20 mouse cellular contexts compared by ENCODE assay signal in genomic region chr19:8617904-8618303, GRCm38 (mm10). TPM values are rescaled to one million over a fixed set of nuclear protein-coding genes. Genes with fewer than 3 reads are reported as not detected.
DNase-seq lines count a peak whose midpoint lies in the region; ATAC-seq lines count a peak whose summit lies in the region.
"Had no signal": no experiment of that assay in that cellular context is flagged by ENCODE, and none has a peak within 500 bp of the region (broad histone marks: within the 10 kb centered on the region; RNA-seq: fewer than 3 reads in every experiment).

Slc22a6 (plus strand) TSS chr19:8618039.

- H3K4me2 ChIP-seq in hindbrain, embryonic 12.5 days (replicated peaks): no peak within 1 kb of the TSS
- no peak within 1 kb of the TSS for H3K4me2 ChIP-seq in hindbrain, embryonic 14.5 days (replicated peaks)
- 0 out of 2 replicates have a peak within 1 kb of the TSS, but pooled peaks have one; percentile 1 for H3K4me2 ChIP-seq in kidney, embryonic 15.5 days
- no peak within 1 kb of the TSS for H3K4me2 ChIP-seq in heart, embryonic 11.5 days
- H3K4me2 ChIP-seq: embryonic facial prominence, embryonic 15.5 days; limb, embryonic 15.5 days; neural tube, embryonic 12.5 days had no signal

- H3K27me3 ChIP-seq in hindbrain, embryonic 12.5 days: no peaks in the 10 kb centered on the region
- no peaks in the 10 kb centered on the region for H3K27me3 ChIP-seq in hindbrain, embryonic 14.5 days (ENCODE audit: control insufficient read depth, insufficient read depth, low read length)
- no peaks in the 10 kb centered on the region for H3K27me3 ChIP-seq in kidney, embryonic 15.5 days
- no peaks in the 10 kb centered on the region for H3K27me3 ChIP-seq in heart, embryonic 11.5 days (ENCODE audit: control insufficient read depth, insufficient read depth, low read length)
- H3K27me3 ChIP-seq: embryonic facial prominence, embryonic 15.5 days; limb, embryonic 15.5 days; neural tube, embryonic 12.5 days had no signal

- WGBS in hindbrain, embryonic 12.5 days: 7% methylated on average over 7 of the region's 7 CpGs
- WGBS in hindbrain, embryonic 14.5 days: 4% methylated on average over 7 of the region's 7 CpGs
- 13% methylated on average over 7 of the region's 7 CpGs for WGBS in kidney, embryonic 15.5 days
- 25% methylated on average over 7 of the region's 7 CpGs for WGBS in heart, embryonic 11.5 days (ENCODE audit: insufficient replicate concordance)

- peak within 1 kb of the TSS; percentile 15; the same call in 1 of the 2 replicates for H3K9ac ChIP-seq in hindbrain, embryonic 12.5 days
- H3K9ac ChIP-seq in hindbrain, embryonic 14.5 days: no peak within 1 kb of the TSS
- no peak within 1 kb of the TSS for H3K9ac ChIP-seq in kidney, embryonic 15.5 days
- no peak within 1 kb of the TSS for H3K9ac ChIP-seq in heart, embryonic 11.5 days (ENCODE audit: low read depth, low read length)
- H3K9ac ChIP-seq: embryonic facial prominence, embryonic 15.5 days; limb, embryonic 15.5 days; neural tube, embryonic 12.5 days had no signal

- DNase-seq in hindbrain, embryonic 14.5 days (ENCODE audit: low spot score): no peak
- DNase-seq in kidney, adult 11 months: peak; percentile 58
- DNase-seq in kidney, postnatal 4 days: peak; percentile 31 to 47
- no peak for DNase-seq in cerebellum, adult 11 months
- DNase-seq: adrenal gland, postnatal 36 days; B cell, adult 2 months; cerebellum, adult 9-11 months; layer of hippocampus, postnatal 36 days; right cerebral cortex, adult 18-20 months; thymus, postnatal 14 days had no signal

- no peaks in the 10 kb centered on the region for H3K9me3 ChIP-seq in hindbrain, embryonic 12.5 days (replicated peaks)
- H3K9me3 ChIP-seq in hindbrain, embryonic 14.5 days (ENCODE audit: control insufficient read depth, low read length): no peaks in the 10 kb centered on the region
- no peaks in the 10 kb centered on the region for H3K9me3 ChIP-seq in kidney, embryonic 15.5 days (replicated peaks)
- H3K9me3 ChIP-seq in heart, embryonic 11.5 days (replicated peaks; ENCODE audit: control insufficient read depth, low read length): no peaks in the 10 kb centered on the region
- H3K9me3 ChIP-seq: embryonic facial prominence, embryonic 15.5 days; limb, embryonic 15.5 days; neural tube, embryonic 12.5 days had no signal

- no peak for ATAC-seq in hindbrain, embryonic 12.5 days (ENCODE audit: low FRiP score)
- no peak for ATAC-seq in hindbrain, embryonic 14.5 days (ENCODE audit: low FRiP score)
- ATAC-seq in kidney, embryonic 15.5 days (replicated peaks; ENCODE audit: low FRiP score): peak; percentile 85
- ATAC-seq in heart, embryonic 11.5 days (replicated peaks; ENCODE audit: insufficient number of reproducible peaks, low FRiP score, low TSS enrichment): no peak
- no peak for ATAC-seq in inflammation-experienced regulatory T-cells, adult 6 months
- ATAC-seq: lung, postnatal 0 days had no signal

- no peaks in the 10 kb centered on the region for H3K36me3 ChIP-seq in hindbrain, embryonic 12.5 days
- no peaks in the 10 kb centered on the region for H3K36me3 ChIP-seq in hindbrain, embryonic 14.5 days (replicated peaks; ENCODE audit: control insufficient read depth, insufficient read depth)
- H3K36me3 ChIP-seq in kidney, embryonic 15.5 days: no peaks in the 10 kb centered on the region
- no peaks in the 10 kb centered on the region for H3K36me3 ChIP-seq in heart, embryonic 11.5 days (ENCODE audit: control insufficient read depth, insufficient read depth, low read length)
- H3K36me3 ChIP-seq: embryonic facial prominence, embryonic 15.5 days; limb, embryonic 15.5 days; neural tube, embryonic 12.5 days had no signal

- H3K4me3 ChIP-seq in hindbrain, embryonic 12.5 days: no peak within 1 kb of the TSS
- H3K4me3 ChIP-seq in hindbrain, embryonic 14.5 days (replicated peaks; ENCODE audit: low read length): no peak within 1 kb of the TSS
- peak within 1 kb of the TSS; percentile 14; the same call in 1 of the 2 replicates for H3K4me3 ChIP-seq in kidney, embryonic 15.5 days (replicated peaks)
- no peak within 1 kb of the TSS for H3K4me3 ChIP-seq in heart, embryonic 11.5 days (ENCODE audit: low read depth, low read length)
- H3K4me3 ChIP-seq: embryonic facial prominence, embryonic 15.5 days; limb, embryonic 15.5 days; neural tube, embryonic 12.5 days had no signal

- H3K27ac ChIP-seq in hindbrain, embryonic 12.5 days: no peak within 1 kb of the TSS
- no peak within 1 kb of the TSS for H3K27ac ChIP-seq in hindbrain, embryonic 14.5 days
- H3K27ac ChIP-seq in kidney, embryonic 15.5 days: peak within 1 kb of the TSS; percentile 49
- H3K27ac ChIP-seq in heart, embryonic 11.5 days (ENCODE audit: low read depth, low read length): no peak within 1 kb of the TSS
- H3K27ac ChIP-seq: embryonic facial prominence, embryonic 15.5 days; limb, embryonic 15.5 days; neural tube, embryonic 12.5 days had no signal

- 0 out of 2 replicates have a peak, but pooled peaks cover 3% of the 10 kb centered on the region for H3K4me1 ChIP-seq in hindbrain, embryonic 12.5 days
- no peaks in the 10 kb centered on the region for H3K4me1 ChIP-seq in hindbrain, embryonic 14.5 days (replicated peaks; ENCODE audit: control insufficient read depth, insufficient read depth, low read length)
- H3K4me1 ChIP-seq in kidney, embryonic 15.5 days: 0 out of 2 replicates have a peak, but pooled peaks cover 7% of the 10 kb centered on the region
- no peaks in the 10 kb centered on the region for H3K4me1 ChIP-seq in heart, embryonic 11.5 days (ENCODE audit: control insufficient read depth, insufficient read depth, low read length)
- H3K4me1 ChIP-seq: embryonic facial prominence, embryonic 15.5 days; limb, embryonic 15.5 days; neural tube, embryonic 12.5 days had no signal

RNA-seq across cellular contexts. Expression of gene Slc22a6, which starts in this region (rescaled TPM):
- 3.3 and 3.7 TPM in 2 replicates for polyA plus RNA-seq in hindbrain, embryonic 12.5 days (2016; fragmentation: Nextera tagmentation; extraction: Ambion mirVana)
- polyA plus RNA-seq in hindbrain, embryonic 14.5 days (2014; fragmentation: Nextera tagmentation; extraction: Ambion mirVana): 3.5 and 3.7 TPM in 2 replicates
- 21.6 and 26.5 TPM in 2 replicates for polyA plus RNA-seq in kidney, embryonic 15.5 days (2015; fragmentation: Nextera tagmentation; extraction: Ambion mirVana)
- not detected in 2 replicates for polyA plus RNA-seq in heart, embryonic 11.5 days (2014; fragmentation: Nextera tagmentation; extraction: Ambion mirVana)
- polyA plus RNA-seq in inflammation-experienced regulatory T-cells, adult 6 months (2017; shearing (Covaris generic)): not detected
- polyA plus RNA-seq: heart, postnatal 0 days; liver, embryonic 16.5 days; lung, postnatal 0 days had no signal

Comparison
In these comparisons a context has a peak if more than half of its experiments do, and no peak if none do; other contexts are left out.
1. DNase-seq: peak in kidney, adult 11 months (single experiment) and kidney, postnatal 4 days (2 of 2); none in hindbrain, embryonic 14.5 days (single experiment) and cerebellum, adult 11 months (single experiment).